Mouse (Mus musculus) hindbrain, embryonic 16.5 days (tissue): Measurements from ENCODE around the gene Rab7b. TPM values are rescaled to one million over a fixed set of nuclear protein-coding genes. Genes with fewer than 3 reads are reported as not detected.

Source experiments
- ATAC-seq: fragments of 200-750 bp; cut with Nextera tagmentation; 2 replicates; pipeline ENCODE4 v1.8.0; 2017; ENCODE audit warnings: moderate TSS enrichment, moderate library complexity
- H3K27ac ChIP-seq: fragments of 300-500 bp; sonication (generic); 2 replicates; pipeline ENCODE4 v1.5.1; 2014; ENCODE audit warnings: low read depth, mild to moderate bottlenecking, control low read depth, low read length, moderate library complexity
- H3K27me3 ChIP-seq: fragments of 300-500 bp; sonication (generic); replicated peaks from 2 replicates; pipeline ENCODE4 v1.6.1; 2014; ENCODE audit warnings: low read length; ENCODE audit not compliant: control insufficient read depth, insufficient read depth
- H3K36me3 ChIP-seq: fragments of 300-500 bp; sonication (generic); 2 replicates; pipeline ENCODE4 v1.6.1; 2014; ENCODE audit warnings: mild to moderate bottlenecking, low read length, moderate library complexity, mixed read lengths; ENCODE audit not compliant: control insufficient read depth, insufficient read depth
- H3K4me1 ChIP-seq: fragments of 300-500 bp; sonication (generic); 2 replicates; pipeline ENCODE4 v1.6.1; 2014; ENCODE audit warnings: low read depth, low read length; ENCODE audit not compliant: control insufficient read depth, insufficient read depth
- H3K4me2 ChIP-seq: fragments of 300-500 bp; sonication (generic); 2 replicates; pipeline ENCODE4 v1.6.1; 2014; ENCODE audit warnings: mild to moderate bottlenecking, low read length, control low read depth, moderate library complexity
- H3K4me3 ChIP-seq: fragments of 300-500 bp; sonication (generic); 2 replicates; pipeline ENCODE4 v1.5.1; 2014; ENCODE audit warnings: mild to moderate bottlenecking, low read length, control low read depth, moderate library complexity
- H3K9ac ChIP-seq: fragments of 300-500 bp; sonication (generic); 2 replicates; pipeline ENCODE4 v1.6.1; 2014; ENCODE audit warnings: low read depth, mild to moderate bottlenecking, control low read depth, low read length, moderate library complexity
- H3K9me3 ChIP-seq: fragments of 300-500 bp; sonication (generic); 2 replicates; pipeline ENCODE4 v1.6.1; 2014; ENCODE audit warnings: mild to moderate bottlenecking, low read length, moderate library complexity; ENCODE audit not compliant: control insufficient read depth
- WGBS: fragments of 180-500 bp; shearing (Covaris S2); extraction: QIAGEN DNeasy Blood & Tissue Kit; methylation state at CpG from one replicate; pipeline ENCODE4 v1.1.7; 2014; 5-methylcytosine and 5-hydroxymethylcytosine counted together
- polyA plus RNA-seq: library from polyadenylated mRNA; unstranded; fragments of >200 nt; fragmentation: Nextera tagmentation; extraction: Ambion mirVana; gene quantifications from 2 replicates; pipeline ENCODE4 v1.2.1, GENCODE M21; 2015

The Rab7b gene
- polyA plus RNA-seq, 1 experiment from 2014 or later: 1.1 TPM

- no peaks in the 10 kb centered on the region for H3K4me1 ChIP-seq
- ATAC-seq: no peak
Measured at GRCm38 (mm10) chr1:131689016-131689415, 521 bp downstream of the Rab7b start.

GRCm38 (mm10) chr1:131689899-131690298, 1.4 kb downstream of the Rab7b start:
- no peak overlapping the region for H3K4me3 ChIP-seq
- no peaks in the 10 kb centered on the region for H3K36me3 ChIP-seq
- no peaks in the 10 kb centered on the region for H3K4me1 ChIP-seq
- ATAC-seq: no peak
- H3K9ac ChIP-seq: no peak overlapping the region
- no peak overlapping the region for H3K4me2 ChIP-seq
- H3K27ac ChIP-seq: no peak overlapping the region
- H3K27me3 ChIP-seq: no peaks in the 10 kb centered on the region
- WGBS: 82% methylated on average over 5 of the region's 5 CpGs
- H3K9me3 ChIP-seq: no peaks in the 10 kb centered on the region

More at GRCm38 (mm10) chr1:131689016-131689415, 521 bp downstream of the Rab7b start:
- H3K36me3 ChIP-seq: no peaks in the 10 kb centered on the region
- no peak overlapping the region for H3K4me2 ChIP-seq
- H3K27me3 ChIP-seq: no peaks in the 10 kb centered on the region
- H3K4me3 ChIP-seq: no peak overlapping the region
- no peak overlapping the region for H3K9ac ChIP-seq
- no peak overlapping the region for H3K27ac ChIP-seq
- 84% methylated on average over 3 of the region's 3 CpGs for WGBS
- H3K9me3 ChIP-seq: no peaks in the 10 kb centered on the region

DNA sequence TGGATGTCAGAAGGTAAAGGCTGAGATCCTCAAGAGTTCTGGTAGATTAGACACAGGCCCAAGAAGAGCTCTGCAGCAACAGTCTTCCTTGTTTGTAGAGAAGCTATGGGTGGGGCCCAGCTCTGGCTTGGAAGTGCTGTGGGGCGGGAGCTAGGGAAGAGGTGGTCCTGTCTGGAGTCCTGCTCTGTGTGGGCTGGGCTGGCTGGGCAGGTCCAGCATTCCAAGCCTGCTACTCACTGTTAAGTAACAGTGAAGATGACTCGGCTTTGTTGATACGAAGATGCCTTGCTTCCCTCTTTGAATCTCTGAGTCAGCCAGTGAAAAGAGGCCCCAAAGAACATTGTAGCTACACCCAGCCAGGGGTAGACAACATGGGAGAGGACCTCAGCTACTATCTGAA, 1.9 kb downstream of the Rab7b start:
- Histone ChIP-seq H3K4me3 (no peak overlapping the region), H3K4me2 (no peak overlapping the region), H3K9me3 (no peaks in the 10 kb centered on the region), H3K9ac (no peak overlapping the region), H3K36me3 (no peaks in the 10 kb centered on the region), H3K4me1 (no peaks in the 10 kb centered on the region), H3K27ac (no peak overlapping the region), H3K27me3 (no peaks in the 10 kb centered on the region)
- WGBS: 45% methylated on average over 3 of the region's 3 CpGs
- ATAC-seq: no peak

- H3K4me2 ChIP-seq: no peak overlapping the region
- H3K9ac ChIP-seq: no peak overlapping the region
- H3K27ac ChIP-seq: no peak overlapping the region
- no peaks in the 10 kb centered on the region for H3K27me3 ChIP-seq
- H3K4me3 ChIP-seq: no peak overlapping the region
- no peaks in the 10 kb centered on the region for H3K9me3 ChIP-seq
- ATAC-seq: no peak
- no peaks in the 10 kb centered on the region for H3K36me3 ChIP-seq
- no peaks in the 10 kb centered on the region for H3K4me1 ChIP-seq
Measured at GRCm38 (mm10) chr1:131691356-131691755, 2.9 kb downstream of the Rab7b start.

DNA sequence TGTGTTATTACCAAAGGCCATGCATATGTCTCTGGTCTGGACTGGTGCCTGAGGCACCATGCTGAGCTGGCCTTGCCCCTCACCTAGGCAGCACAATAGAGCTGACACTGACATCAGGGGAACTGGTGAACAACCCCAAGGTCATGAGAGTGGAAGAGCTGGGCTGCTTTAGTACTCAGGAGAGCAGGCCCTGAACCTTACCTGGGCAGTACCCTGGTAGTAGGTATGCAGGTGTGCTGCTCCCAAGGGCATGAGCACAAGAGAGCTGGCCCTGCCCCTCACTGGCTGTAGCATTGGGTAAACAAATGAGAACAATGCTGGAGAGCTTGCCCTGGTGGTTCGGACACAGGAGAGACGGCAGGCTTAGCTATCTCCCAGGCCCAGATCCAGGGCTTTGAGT, 6.8 kb downstream of the Rab7b start:
- Histone ChIP-seq H3K4me1 (no peaks in the 10 kb centered on the region), H3K27me3 (no peaks in the 10 kb centered on the region), H3K4me3 (no peak overlapping the region), H3K36me3 (no peaks in the 10 kb centered on the region), H3K9ac (no peak overlapping the region), H3K4me2 (no peak overlapping the region), H3K9me3 (no peaks in the 10 kb centered on the region), H3K27ac (no peak overlapping the region)
- WGBS: 88% methylated on average over 2 of the region's 2 CpGs
- no peak for ATAC-seq

DNA sequence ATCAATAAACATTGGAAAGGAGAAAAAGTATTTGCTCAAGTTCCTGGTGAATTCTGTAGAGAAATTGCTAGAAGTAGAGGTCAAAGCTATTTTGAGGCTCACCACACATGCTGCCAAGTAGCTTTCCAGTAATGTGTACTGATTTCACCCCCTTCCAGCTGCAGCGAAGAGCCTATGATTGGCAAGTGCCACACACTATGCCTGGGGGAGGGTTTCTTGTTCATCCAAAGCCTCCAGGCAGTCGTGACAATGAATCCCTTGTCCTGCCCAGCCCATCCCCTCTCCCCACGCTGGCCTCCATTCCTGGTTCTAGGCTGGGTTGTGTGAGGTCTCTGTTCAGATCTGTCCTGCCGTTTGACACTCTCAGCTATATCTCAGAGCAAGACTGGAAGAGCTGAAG, 7.8 kb downstream of the Rab7b start:
- WGBS: 56% methylated on average over 4 of the region's 4 CpGs
- no peaks in the 10 kb centered on the region for H3K27me3 ChIP-seq
- no peak for ATAC-seq

DNA sequence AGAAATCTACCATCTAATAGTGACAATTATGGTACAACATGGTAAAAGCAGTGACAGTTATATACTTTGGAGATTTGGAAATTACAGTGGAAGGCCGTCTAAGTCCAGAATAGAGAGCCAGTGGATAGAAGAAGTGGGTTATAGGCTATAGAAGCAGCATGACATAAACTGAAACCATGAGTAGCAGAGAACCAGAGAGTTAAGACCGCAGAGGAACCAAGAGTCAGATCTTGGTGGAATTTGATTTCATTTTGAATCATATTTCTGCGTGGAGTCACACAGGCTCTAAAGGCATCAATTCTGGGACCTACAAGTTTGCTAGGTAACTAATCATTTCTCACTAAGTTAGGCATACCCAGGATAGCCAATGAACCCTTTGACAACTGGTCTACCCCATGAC, 10.3 kb downstream of the Rab7b start:
- no peaks in the 10 kb centered on the region for H3K9me3 ChIP-seq
- no peaks in the 10 kb centered on the region for H3K27me3 ChIP-seq
- no peak overlapping the region for H3K4me3 ChIP-seq
- no peak overlapping the region for H3K27ac ChIP-seq
- no peak for ATAC-seq
- no peaks in the 10 kb centered on the region for H3K4me1 ChIP-seq
- WGBS: 86% methylated on average over 3 of the region's 3 CpGs
- H3K9ac ChIP-seq: no peak overlapping the region
- H3K4me2 ChIP-seq: no peak overlapping the region
- no peaks in the 10 kb centered on the region for H3K36me3 ChIP-seq

More for the DNA sequence above, 7.8 kb downstream of the Rab7b start:
- Histone ChIP-seq H3K27ac (no peak overlapping the region), H3K9me3 (no peaks in the 10 kb centered on the region), H3K9ac (no peak overlapping the region), H3K4me2 (no peak overlapping the region), H3K36me3 (no peaks in the 10 kb centered on the region), H3K4me1 (no peaks in the 10 kb centered on the region), H3K4me3 (no peak overlapping the region)

DNA sequence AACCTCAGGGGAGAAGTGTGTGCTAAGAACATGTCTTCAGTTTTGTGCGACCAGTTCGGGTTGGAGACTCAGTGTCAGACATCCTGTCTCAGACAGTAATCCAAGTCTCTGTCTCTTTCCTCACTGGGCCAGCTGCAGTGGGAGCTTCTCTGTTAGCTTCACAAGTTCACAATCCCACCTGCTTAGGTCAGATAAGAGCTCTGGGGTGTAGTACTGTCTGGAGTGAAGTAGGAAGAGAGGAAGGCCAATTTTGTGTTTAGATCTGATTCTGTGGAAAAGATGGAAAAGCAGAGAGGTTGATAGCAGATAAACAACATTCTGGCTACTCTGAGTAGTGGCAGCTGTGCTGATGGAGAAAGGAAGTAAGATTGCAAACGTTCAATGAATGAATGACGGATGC, 11.1 kb downstream of the Rab7b start:
- Histone ChIP-seq H3K27me3 (no peaks in the 10 kb centered on the region), H3K4me2 (no peak overlapping the region), H3K36me3 (no peaks in the 10 kb centered on the region), H3K9me3 (no peaks in the 10 kb centered on the region), H3K9ac (no peak overlapping the region), H3K4me1 (no peaks in the 10 kb centered on the region), H3K27ac (no peak overlapping the region), H3K4me3 (no peak overlapping the region)
- no peak for ATAC-seq
- WGBS: 86% methylated on average over 4 of the region's 4 CpGs

DNA sequence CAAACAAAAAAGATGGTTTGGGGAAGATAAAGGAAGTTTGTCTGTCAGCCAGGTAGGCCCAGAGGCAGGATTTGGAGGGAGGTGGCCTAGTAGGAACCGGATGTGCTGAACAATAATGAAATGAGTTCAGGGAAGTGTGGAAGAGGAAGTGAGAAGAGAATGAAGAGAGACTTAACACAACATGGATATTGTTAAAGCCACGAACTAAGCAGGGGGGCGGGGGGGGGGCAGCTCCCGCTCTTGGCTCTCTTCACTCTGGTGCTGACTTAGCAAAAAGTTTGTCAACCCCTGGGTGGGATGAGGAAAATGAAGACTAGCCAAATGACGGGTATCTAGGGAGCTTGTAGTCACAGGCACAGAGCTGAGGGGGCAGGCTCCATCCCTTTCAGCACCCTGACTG, 12.0 kb downstream of the Rab7b start:
- Histone ChIP-seq H3K9me3 (no peaks in the 10 kb centered on the region), H3K4me1 (no peaks in the 10 kb centered on the region), H3K36me3 (no peaks in the 10 kb centered on the region), H3K27ac (no peak overlapping the region), H3K27me3 (no peaks in the 10 kb centered on the region), H3K4me3 (no peak overlapping the region), H3K9ac (no peak overlapping the region), H3K4me2 (no peak overlapping the region)
- ATAC-seq: no peak
- WGBS: 68% methylated on average over 5 of the region's 5 CpGs

GRCm38 (mm10) chr1:131701391-131701790, 12.9 kb downstream of the Rab7b start:
- no peaks in the 10 kb centered on the region for H3K9me3 ChIP-seq
- WGBS: 84% methylated on average over 5 of the region's 5 CpGs
- H3K9ac ChIP-seq: no peak overlapping the region
- no peaks in the 10 kb centered on the region for H3K4me1 ChIP-seq
- no peaks in the 10 kb centered on the region for H3K27me3 ChIP-seq
- no peaks in the 10 kb centered on the region for H3K36me3 ChIP-seq
- ATAC-seq: no peak
- no peak overlapping the region for H3K4me2 ChIP-seq
- no peak overlapping the region for H3K4me3 ChIP-seq
- no peak overlapping the region for H3K27ac ChIP-seq
